Mouse (Mus musculus) heart, postnatal 25 days (tissue): ENCODE data around the gene Erich4. TPM values are rescaled to one million over a fixed set of nuclear protein-coding genes. Genes with fewer than 3 reads are reported as not detected.
"Not testable (repeated sequence)": the region's sequence is repeated elsewhere in the genome, so short reads cannot be mapped to it uniquely, and the experiment has no call there.

Source experiments
- DNase-seq: peaks from one replicate; pipeline ENCODE4 v3.0.0; 2022; ENCODE audit warnings: low spot score
- intact Hi-C: fragments of 180-260 bp; cut with DNase I; formaldehyde crosslinking; loops from one replicate; pipeline ENCODE4 v1.15.1; 2025
- total RNA-seq, 2 experiments: library from RNA; stranded (reverse); gene quantifications; 2 replicates each; pipeline ENCODE4 v1.2.3; 2021

The Erich4 gene
- total RNA-seq, 2 experiments from 2014 or later, result 0.29 TPM; not detected in 1

- DNase-seq, result no peak
- intact Hi-C loops, result no loop called here
Measured at GRCm38 (mm10) chr7:25585351-25586204, 30.1 kb downstream of the Erich4 start.

- intact Hi-C loops, result no loop called here
- DNase-seq, result no peak
Measured at GRCm38 (mm10) chr7:25584651-25585050, 31.0 kb downstream of the Erich4 start.

- intact Hi-C loops, result no loop called here
- no peak for DNase-seq
Measured at GRCm38 (mm10) chr7:25582301-25582810, 33.3 kb downstream of the Erich4 start.

GRCm38 (mm10) chr7:25579441-25579840 lies 36.3 kb downstream of the Erich4 start:
- intact Hi-C loops, result loop anchor here (5.0 kb wide), 1 partner anchor 742 kb away; no protein-coding TSS in a partner anchor
- no peak for DNase-seq

- intact Hi-C loops, result loop anchor here (5.0 kb wide), 1 partner anchor 740 kb away; no protein-coding TSS in a partner anchor
Measured at GRCm38 (mm10) chr7:25576793-25577437, 38.8 kb downstream of the Erich4 start.

GRCm38 (mm10) chr7:25576308-25576707 lies 39.4 kb downstream of the Erich4 start:
- intact Hi-C loops, result loop anchor here (5.0 kb wide), 1 partner anchor 739 kb away; no protein-coding TSS in a partner anchor
- not testable (repeated sequence) for DNase-seq

More at GRCm38 (mm10) chr7:25576793-25577437, 38.8 kb downstream of the Erich4 start:
- not testable (repeated sequence) for DNase-seq

GRCm38 (mm10) chr7:25575870-25576269 lies 39.8 kb downstream of the Erich4 start:
- no peak for DNase-seq
- intact Hi-C loops, result loop anchor here (5.0 kb wide), 1 partner anchor 739 kb away; no protein-coding TSS in a partner anchor

GRCm38 (mm10) chr7:25575105-25575504 lies 40.6 kb downstream of the Erich4 start:
- DNase-seq, result no peak
- intact Hi-C loops, result loop anchor here (5.0 kb wide), 1 partner anchor 738 kb away; no protein-coding TSS in a partner anchor

GRCm38 (mm10) chr7:25573806-25574205 lies 41.9 kb downstream of the Erich4 start:
- intact Hi-C loops, DNase-seq: not testable (repeated sequence)

GRCm38 (mm10) chr7:25568721-25569120 lies 47.0 kb downstream of the Erich4 start:
- intact Hi-C loops, result no loop called here

More at GRCm38 (mm10) chr7:25568721-25569120, 47.0 kb downstream of the Erich4 start:
- DNase-seq, result no peak

Other genes starting within 250 kb of the Erich4 start
- not detected for gene Cnfn, start 246.2 kb downstream of the Erich4 start, total RNA-seq
- 10 to 100 TPM; 40.5 to 41.5 TPM for gene Lipe, start 217.2 kb downstream of the Erich4 start, total RNA-seq
- not detected for gene Cxcl17, start 203.0 kb downstream of the Erich4 start, total RNA-seq
- 10 to 100 TPM; 12.4 to 14.7 TPM for gene Ceacam1, start 138.3 kb downstream of the Erich4 start, total RNA-seq
- gene Ceacam2, start 76.0 kb downstream of the Erich4 start, total RNA-seq, result 1 to 10 TPM; 2.2 to 2.4 TPM
- gene Dmac2, start 3.5 kb upstream of the Erich4 start, total RNA-seq, result 10 to 100 TPM; 60.4 to 65.0 TPM
- 1 to 10 TPM; 2.3 to 4.2 TPM for gene B3gnt8, start 10.8 kb upstream of the Erich4 start, total RNA-seq
- 100 to 1,000 TPM; 184 to 199 TPM for gene Bckdha, start 43.1 kb upstream of the Erich4 start, total RNA-seq
- gene Exosc5, start 43.3 kb upstream of the Erich4 start, total RNA-seq, result 10 to 100 TPM; 16.0 to 16.3 TPM
- gene Tmem91, start 59.3 kb upstream of the Erich4 start, total RNA-seq, result not detected
- gene B9d2, start 64.9 kb upstream of the Erich4 start, total RNA-seq, result 10 to 100 TPM in 1 of 2 experiments, 1 to 10 TPM in 1; 8.3 to 10.9 TPM
- gene Tgfb1, start 71.1 kb upstream of the Erich4 start, total RNA-seq, result 10 to 100 TPM; 23.8 to 24.5 TPM
- 10 to 100 TPM; 50.3 to 52.7 TPM for gene Ccdc97, start 103.2 kb upstream of the Erich4 start, total RNA-seq
- 10 to 100 TPM; 77.8 TPM for gene Hnrnpul1, start 138.9 kb upstream of the Erich4 start, total RNA-seq
- gene Axl, start 172.8 kb upstream of the Erich4 start, total RNA-seq, result 10 to 100 TPM; 78.6 to 99.4 TPM
- 1 to 10 TPM; 5.8 to 6.3 TPM for gene Cyp2s1, start 201.0 kb upstream of the Erich4 start, total RNA-seq